ENCODE assay signal across 16 mouse cellular contexts in the genomic region with DNA sequence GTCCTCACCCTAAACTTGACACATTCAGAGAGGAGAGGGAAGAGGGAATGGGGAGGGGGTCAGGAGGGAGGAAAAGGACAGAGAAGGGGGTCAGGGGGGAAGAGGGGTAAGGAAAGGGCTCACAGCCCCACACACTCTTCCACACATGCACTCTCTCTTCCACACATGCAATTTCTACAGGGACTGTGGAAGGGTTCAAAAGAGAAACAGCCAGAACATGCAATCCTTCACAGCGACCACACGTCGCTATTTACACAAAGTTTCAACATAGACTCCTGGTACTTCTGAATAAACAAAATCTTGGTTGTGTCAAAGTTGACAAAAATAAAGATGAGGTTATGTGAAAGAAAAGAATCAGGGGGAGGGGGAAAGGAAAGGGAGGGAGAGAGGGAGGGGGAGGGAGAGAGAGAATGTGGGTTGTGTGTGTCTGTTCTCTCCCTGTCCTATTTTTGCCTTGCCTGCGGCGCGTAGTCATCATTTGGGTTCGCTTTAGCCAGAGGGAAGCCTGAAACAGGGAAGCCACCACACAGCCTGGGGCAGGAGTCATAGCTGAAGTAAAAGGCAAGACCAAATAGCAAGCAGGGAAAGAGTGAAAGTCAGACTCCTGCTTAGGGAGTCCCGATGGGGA.
"Had no signal": no experiment of that assay in that cellular context is flagged by ENCODE, and none has a peak within 500 bp of the region (broad histone marks: within the 10 kb centered on the region; RNA-seq: fewer than 3 reads in every experiment).

No protein-coding gene starts in this region.

- H3K27me3 ChIP-seq: limb, embryonic 13.5 days; liver, embryonic 13.5 days; neural tube, embryonic 13.5 days had no signal

- H3K9ac ChIP-seq: limb, embryonic 13.5 days; liver, embryonic 13.5 days; neural tube, embryonic 13.5 days had no signal

- H3K27ac ChIP-seq: layer of hippocampus, adult 2 months; limb, embryonic 13.5 days; liver, embryonic 13.5 days; midbrain, embryonic 10.5 days; neural tube, embryonic 13.5 days had no signal

- H3K4me1 ChIP-seq: limb, embryonic 13.5 days; liver, embryonic 13.5 days; neural tube, embryonic 13.5 days had no signal

- DNase-seq: kidney, adult 9 months; kidney, postnatal 10 days; kidney, postnatal 4 days; left cerebral cortex, postnatal 4 days; liver, embryonic 13.5 days; lung, adult 2 months; lung, postnatal 4 days; retina, postnatal 1 day; right cerebral cortex, postnatal 4 days; spleen, adult 18-20 months; thymus, adult 18-20 months; thymus, postnatal 14 days had no signal

- H3K9me3 ChIP-seq: limb, embryonic 13.5 days; liver, embryonic 13.5 days; midbrain, embryonic 10.5 days; neural tube, embryonic 13.5 days had no signal

- H3K36me3 ChIP-seq: liver, embryonic 13.5 days; midbrain, embryonic 10.5 days; neural tube, embryonic 13.5 days had no signal

- H3K4me2 ChIP-seq: limb, embryonic 13.5 days; liver, embryonic 13.5 days; neural tube, embryonic 13.5 days had no signal

- H3K4me3 ChIP-seq: layer of hippocampus, adult 2 months; limb, embryonic 13.5 days; liver, embryonic 13.5 days; midbrain, embryonic 10.5 days; neural tube, embryonic 13.5 days had no signal
